Comparison of ENCODE assay signal across 22 mouse cellular contexts in the genomic region with DNA sequence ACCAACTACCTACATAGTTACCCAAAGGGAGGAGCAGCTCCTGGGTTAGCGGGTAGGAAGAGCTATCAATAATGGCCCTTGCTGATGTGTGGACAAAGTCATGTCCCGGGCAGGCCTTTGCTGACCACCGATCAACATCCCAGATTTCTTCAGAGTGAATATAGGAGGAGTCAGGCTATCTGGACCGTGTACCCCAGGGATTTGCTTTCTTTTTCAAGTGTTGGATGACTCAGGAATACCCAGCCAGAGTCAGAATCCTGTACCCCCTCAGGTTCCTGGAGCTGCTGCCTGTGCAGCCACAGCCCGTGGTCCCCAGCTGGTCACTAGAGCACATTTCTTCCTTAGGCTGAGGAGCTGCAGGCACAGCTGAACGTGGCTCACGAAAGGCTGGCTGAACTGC. TPM values are rescaled to one million over a fixed set of nuclear protein-coding genes. Genes with fewer than 3 reads are reported as not detected.
DNase-seq lines count a peak whose midpoint lies in the region; ATAC-seq and TF ChIP-seq lines count a peak whose summit lies in the region.
"Had no signal": no experiment of that assay in that cellular context is flagged by ENCODE, and none has a peak within 500 bp of the region (broad histone marks: within the 10 kb centered on the region; RNA-seq: fewer than 3 reads in every experiment).

No protein-coding gene starts in this region.

- no peak for DNase-seq in heart, adult 8-10 months (ENCODE audit: low spot score)
- DNase-seq in lung, embryonic 14.5 days, result no peak
- DNase-seq in lung, postnatal 4 days, result no peak
- no peak for DNase-seq in cerebellum, adult 9-11 months
- no peak for DNase-seq in natural killer cell, adult 2 months (ENCODE audit: low spot score in 2 of 2)
- DNase-seq: adrenal gland, postnatal 14 days; cerebellum, adult 18-20 months; kidney, postnatal 14 days; thymus, adult 2 months had no signal

- ATAC-seq in heart, embryonic 13.5 days (ENCODE audit: extremely low read depth, insufficient number of reproducible peaks, low FRiP score, low TSS enrichment), result no peak
- no peak for ATAC-seq in lung, embryonic 14.5 days (ENCODE audit: insufficient read depth)
- ATAC-seq: activated CD4-positive, CD25-positive, alpha-beta regulatory T cell, adult 4 months; forebrain, embryonic 15.5 days; inflammation-experienced regulatory T-cells, adult 6 months; Patski had no signal

- H3K4me3 ChIP-seq in heart, embryonic 13.5 days, result no peak overlapping the region
- no peak overlapping the region for H3K4me3 ChIP-seq in lung, embryonic 14.5 days (ENCODE audit: low read depth, low read length)
- H3K4me3 ChIP-seq in E14TG2a.4 (replicated peaks; ENCODE audit: low read length), result 0 out of 2 replicates have a peak overlapping the region, but pooled peaks have one; percentile 32
- H3K4me3 ChIP-seq in embryonic fibroblast, embryonic 13.5 days (ENCODE audit: insufficient read depth, low read length), result no peak overlapping the region
- H3K4me3 ChIP-seq: forebrain, embryonic 15.5 days; megakaryocyte, embryonic 14.5 days had no signal

- TF ChIP-seq CTCF in lung, embryonic 14.5 days (IDR thresholded peaks at IDR 0.05; ENCODE audit: low read depth), result no peak
- no peak for TF ChIP-seq CTCF in E14TG2a.4 (conservative IDR thresholded peaks at IDR 0.05; ENCODE audit: low read length)
- no peak for TF ChIP-seq CTCF in embryonic fibroblast, embryonic 13.5 days (IDR thresholded peaks at IDR 0.05; ENCODE audit: borderline replicate concordance, insufficient read depth, low read length)

- no peaks in the 10 kb centered on the region for H3K36me3 ChIP-seq in heart, embryonic 13.5 days
- H3K36me3 ChIP-seq in lung, embryonic 14.5 days (ENCODE audit: insufficient read depth), result no peaks in the 10 kb centered on the region; the same call in 1 of the 2 replicates
- H3K36me3 ChIP-seq in E14TG2a.4 (ENCODE audit: insufficient read depth, low read length), result peaks cover 20% of the 10 kb centered on the region; the same call in 1 of the 2 replicates
- H3K36me3 ChIP-seq: forebrain, embryonic 15.5 days had no signal

- peak overlapping the region; percentile 88; the same call in 1 of the 2 replicates for H3K27ac ChIP-seq in heart, embryonic 13.5 days (replicated peaks)
- H3K27ac ChIP-seq in lung, embryonic 14.5 days (ENCODE audit: low read depth), result peak overlapping the region; percentile 97
- peak overlapping the region; percentile 3; the same call in 1 of the 2 replicates for H3K27ac ChIP-seq in embryonic fibroblast, embryonic 13.5 days (ENCODE audit: insufficient read depth, low read length)
- H3K27ac ChIP-seq: forebrain, embryonic 15.5 days had no signal

- WGBS in heart, embryonic 13.5 days, result 77% methylated on average over 7 of the region's 7 CpGs
- 63% methylated on average over 7 of the region's 7 CpGs for WGBS in lung, embryonic 14.5 days

- H3K4me2 ChIP-seq in heart, embryonic 13.5 days, result no peak overlapping the region
- H3K4me2 ChIP-seq in lung, embryonic 14.5 days, result no peak overlapping the region
- H3K4me2 ChIP-seq: forebrain, embryonic 15.5 days; liver, embryonic 11.5 days had no signal

- H3K27me3 ChIP-seq in heart, embryonic 13.5 days (replicated peaks), result peaks cover 8% of the 10 kb centered on the region; the same call in 1 of the 2 replicates
- no peaks in the 10 kb centered on the region for H3K27me3 ChIP-seq in lung, embryonic 14.5 days (ENCODE audit: insufficient read depth, low read length)
- H3K27me3 ChIP-seq in E14TG2a.4 (ENCODE audit: insufficient read depth, low read length), result 0 out of 2 replicates have a peak, but pooled peaks cover 3% of the 10 kb centered on the region
- H3K27me3 ChIP-seq: forebrain, embryonic 15.5 days; Patski had no signal

- H3K9ac ChIP-seq in heart, embryonic 13.5 days, result no peak overlapping the region
- H3K9ac ChIP-seq in lung, embryonic 14.5 days, result no peak overlapping the region
- H3K9ac ChIP-seq: forebrain, embryonic 15.5 days had no signal

- no peaks in the 10 kb centered on the region for H3K9me3 ChIP-seq in heart, embryonic 13.5 days
- H3K9me3 ChIP-seq in lung, embryonic 14.5 days (ENCODE audit: low read depth, low read length), result no peaks in the 10 kb centered on the region
- no peaks in the 10 kb centered on the region for H3K9me3 ChIP-seq in E14TG2a.4 (ENCODE audit: low read length)
- H3K9me3 ChIP-seq: forebrain, embryonic 15.5 days; megakaryocyte, embryonic 14.5 days had no signal

- peaks cover 56% of the 10 kb centered on the region for H3K4me1 ChIP-seq in heart, embryonic 13.5 days
- peaks cover 42% of the 10 kb centered on the region for H3K4me1 ChIP-seq in lung, embryonic 14.5 days (ENCODE audit: insufficient read depth)
- H3K4me1 ChIP-seq in E14TG2a.4 (replicated peaks; ENCODE audit: low read depth, low read length), result peaks cover 100% of the 10 kb centered on the region
- peaks cover 10% of the 10 kb centered on the region for H3K4me1 ChIP-seq in embryonic fibroblast, embryonic 13.5 days (ENCODE audit: control insufficient read depth, insufficient read depth, low read length)
- H3K4me1 ChIP-seq: megakaryocyte, embryonic 14.5 days had no signal

- TF ChIP-seq POLR2A in embryonic fibroblast, embryonic 13.5 days (IDR thresholded peaks at IDR 0.05; ENCODE audit: low read depth, low read length), result no peak

RNA-seq across cellular contexts. Expression of a gene that starts 23.2 kb away (rescaled TPM):
- 3.8 and 5.0 TPM in 2 replicates for polyA plus RNA-seq in heart, embryonic 13.5 days (2015; fragmentation: Nextera tagmentation; extraction: Ambion mirVana)
- 10 to 100 TPM in 1 of 4 experiments, 1 to 10 TPM in 3; 5.7 to 12.3 (median 7.2) TPM for total RNA-seq in heart, adult 8-10 months (2022)
- 27.8 and 30.1 TPM in 2 replicates for polyA plus RNA-seq in lung, embryonic 14.5 days (2014; fragmentation: Nextera tagmentation; extraction: Ambion mirVana)
- 21.8 and 35.2 TPM in 2 replicates for polyA plus RNA-seq in embryonic fibroblast, embryonic 13.5 days (2011; ENCODE audit: insufficient read length, low read depth, missing spikeins)

RNA-seq across cellular contexts. Expression of a gene that starts 43.9 kb away (rescaled TPM):
- 0.17 and 0.31 TPM in 2 replicates for polyA plus RNA-seq in heart, embryonic 13.5 days (2015; fragmentation: Nextera tagmentation; extraction: Ambion mirVana)
- total RNA-seq in heart, adult 8-10 months (2022), result under 1 TPM in 3 of 4 experiments, not detected in 1; 0.06 to 0.09 (median 0.06) TPM
- 2.8 and 3.7 TPM in 2 replicates for polyA plus RNA-seq in lung, embryonic 14.5 days (2014; fragmentation: Nextera tagmentation; extraction: Ambion mirVana)
- polyA plus RNA-seq in embryonic fibroblast, embryonic 13.5 days (2011; ENCODE audit: insufficient read length, low read depth, missing spikeins), result 0.20 and 0.32 TPM in 2 replicates
- total RNA-seq: common myeloid progenitor, adult 5-6 weeks; gastrocnemius, postnatal 4 days had no signal
- polyA plus RNA-seq: activated CD4-positive, CD25-positive, alpha-beta regulatory T cell, adult 4 months; inflammation-experienced regulatory T-cells, adult 6 months had no signal

RNA-seq across cellular contexts. Expression of a gene that starts 51.7 kb away (rescaled TPM):
- 0.12 and 0.24 TPM in 2 replicates for polyA plus RNA-seq in heart, embryonic 13.5 days (2015; fragmentation: Nextera tagmentation; extraction: Ambion mirVana)
- total RNA-seq in heart, adult 8-10 months (2022), result not detected
- polyA plus RNA-seq in lung, embryonic 14.5 days (2014; fragmentation: Nextera tagmentation; extraction: Ambion mirVana), result 9.5 TPM in 2 replicates
- polyA plus RNA-seq in embryonic fibroblast, embryonic 13.5 days (2011; ENCODE audit: insufficient read length, low read depth, missing spikeins), result not detected in 2 replicates
- total RNA-seq: adrenal gland, postnatal 14 days; common myeloid progenitor, adult 5-6 weeks; gastrocnemius, postnatal 4 days; layer of hippocampus, postnatal 10 days had no signal
- polyA plus RNA-seq: activated CD4-positive, CD25-positive, alpha-beta regulatory T cell, adult 4 months; inflammation-experienced regulatory T-cells, adult 6 months; neural tube, embryonic 14.5 days; Patski had no signal

Comparison
In these comparisons a context has a peak if more than half of its experiments do, and no peak if none do; other contexts are left out.
1. H3K27ac ChIP-seq: peak in every context shown above with its lines; median percentile 97 in lung, embryonic 14.5 days; 88 in heart, embryonic 13.5 days; 3 in embryonic fibroblast, embryonic 13.5 days.